ENCODE assay signal across 8 mouse cellular contexts in the genomic region with DNA sequence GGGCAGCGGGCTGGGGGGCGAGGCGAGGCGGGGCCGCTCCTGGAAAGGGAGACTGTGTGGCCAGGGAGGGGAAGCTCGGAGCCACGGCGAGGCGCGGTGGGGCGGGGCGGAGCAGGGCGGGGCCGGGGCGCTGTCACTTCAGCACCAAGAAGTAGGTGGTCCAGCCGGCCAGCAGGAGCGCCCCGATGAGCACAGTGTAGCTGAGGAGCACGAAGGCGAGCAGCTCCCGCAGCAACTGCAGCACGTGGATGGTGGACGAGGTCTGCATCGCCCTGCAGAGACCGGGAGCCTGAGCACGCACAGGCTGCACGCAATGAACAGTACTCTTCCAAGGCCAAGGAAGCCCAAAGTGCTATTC. TPM values are rescaled to one million over a fixed set of nuclear protein-coding genes. Genes with fewer than 3 reads are reported as not detected.
DNase-seq lines count a peak whose midpoint lies in the region; ATAC-seq and TF ChIP-seq lines count a peak whose summit lies in the region.

No protein-coding gene starts in this region.

- ATAC-seq in heart, embryonic 15.5 days (replicated peaks; ENCODE audit: insufficient number of reproducible peaks, insufficient read depth, low FRiP score, low read depth) = peak; percentile 93
- peak; percentile 83 for ATAC-seq in forebrain, postnatal 0 days
- peak; percentile 93 for ATAC-seq in liver, postnatal 0 days

- peaks cover 18% of the 10 kb centered on the region for H3K36me3 ChIP-seq in heart, embryonic 15.5 days
- H3K36me3 ChIP-seq in forebrain, postnatal 0 days (ENCODE audit: insufficient read depth) = peaks cover 21% of the 10 kb centered on the region
- H3K36me3 ChIP-seq in liver, postnatal 0 days (replicated peaks; ENCODE audit: insufficient read depth, low read length) = peaks cover 14% of the 10 kb centered on the region

- 0% methylated on average over 25 of the region's 27 CpGs for WGBS in heart, embryonic 15.5 days
- WGBS in forebrain, postnatal 0 days = 0% methylated on average over 23 of the region's 27 CpGs
- under 1% methylated on average over 25 of the region's 27 CpGs for WGBS in liver, postnatal 0 days (ENCODE audit: insufficient replicate concordance)

- no peak for TF ChIP-seq EP300 in liver, postnatal 0 days (IDR thresholded peaks at IDR 0.05; ENCODE audit: low read depth)

- peak overlapping the region; percentile 95 for H3K4me2 ChIP-seq in heart, embryonic 15.5 days
- peak overlapping the region; percentile 80 for H3K4me2 ChIP-seq in forebrain, postnatal 0 days (ENCODE audit: low read depth)
- peak overlapping the region; percentile 97 for H3K4me2 ChIP-seq in liver, postnatal 0 days (ENCODE audit: low read depth, low read length)

- DNase-seq in heart, postnatal 4 days = no peak
- DNase-seq in MEL-GATA-1-ER (ENCODE audit: extremely low read depth, low read depth) = peak; percentile 38
- DNase-seq in forebrain, postnatal 0 days = no peak
- DNase-seq in liver, postnatal 0 days = no peak
- DNase-seq in cerebellum, adult 11 months = no peak
- no peak for DNase-seq in frontal cortex, postnatal 14 days (ENCODE audit: low spot score in 2 of 2)
- DNase-seq in left cerebral cortex, postnatal 14 days (ENCODE audit: low spot score in 2 of 2) = no peak

- H3K4me1 ChIP-seq in heart, embryonic 15.5 days (replicated peaks) = peaks cover 15% of the 10 kb centered on the region
- peaks cover 12% of the 10 kb centered on the region for H3K4me1 ChIP-seq in forebrain, postnatal 0 days (ENCODE audit: insufficient read depth)
- peaks cover 14% of the 10 kb centered on the region for H3K4me1 ChIP-seq in liver, postnatal 0 days (ENCODE audit: insufficient read depth)

- TF ChIP-seq CTCF in forebrain, postnatal 0 days (IDR thresholded peaks at IDR 0.05; ENCODE audit: low read depth) = peak; percentile 30
- peak; percentile 37 for TF ChIP-seq CTCF in liver, postnatal 0 days (IDR thresholded peaks at IDR 0.05; ENCODE audit: low read depth)

- intact Hi-C loops in left cerebral cortex, postnatal 14 days (cut with DNase I) = loop anchor here (5.0 kb wide), 1 partner anchor 88 kb away; no protein-coding TSS in a partner anchor

- H3K4me3 ChIP-seq in heart, embryonic 15.5 days = peak overlapping the region; percentile 77
- peak overlapping the region; percentile 90 for H3K4me3 ChIP-seq in forebrain, postnatal 0 days (ENCODE audit: low read depth, low read length)
- H3K4me3 ChIP-seq in liver, postnatal 0 days (ENCODE audit: low read depth, low read length) = peak overlapping the region; percentile 83

- no peaks in the 10 kb centered on the region for H3K27me3 ChIP-seq in heart, embryonic 15.5 days
- H3K27me3 ChIP-seq in forebrain, postnatal 0 days (ENCODE audit: insufficient read depth, low read length) = no peaks in the 10 kb centered on the region
- no peaks in the 10 kb centered on the region for H3K27me3 ChIP-seq in liver, postnatal 0 days (ENCODE audit: insufficient read depth, low read length)

- H3K9ac ChIP-seq in heart, embryonic 15.5 days = no peak overlapping the region
- H3K9ac ChIP-seq in forebrain, postnatal 0 days = peak overlapping the region; percentile 63
- H3K9ac ChIP-seq in liver, postnatal 0 days (replicated peaks) = peak overlapping the region; percentile 42; the same call in 1 of the 2 replicates

- H3K9me3 ChIP-seq in heart, embryonic 15.5 days (replicated peaks) = no peaks in the 10 kb centered on the region
- no peaks in the 10 kb centered on the region for H3K9me3 ChIP-seq in forebrain, postnatal 0 days (ENCODE audit: low read length)
- no peaks in the 10 kb centered on the region for H3K9me3 ChIP-seq in liver, postnatal 0 days (ENCODE audit: low read length)

- no peak overlapping the region for H3K27ac ChIP-seq in heart, embryonic 15.5 days
- H3K27ac ChIP-seq in forebrain, postnatal 0 days (ENCODE audit: low read depth, low read length) = peak overlapping the region; percentile 74; the same call in 1 of the 2 replicates
- no peak overlapping the region for H3K27ac ChIP-seq in liver, postnatal 0 days (ENCODE audit: low read depth)

RNA-seq across cellular contexts. Expression of a gene that starts 0.4 kb away (rescaled TPM):
- polyA plus RNA-seq in heart, embryonic 15.5 days (2015; fragmentation: Nextera tagmentation; extraction: Ambion mirVana) = 88.4 and 97.6 TPM in 2 replicates
- total RNA-seq in heart, postnatal 4 days (2021) = 10 to 100 TPM; 51.9 to 58.1 TPM
- total RNA-seq in forebrain, postnatal 0 days (2014; rRNA removed) = 71.6 and 73.2 TPM in 2 replicates
- polyA plus RNA-seq in forebrain, postnatal 0 days (2015; fragmentation: Nextera tagmentation; extraction: Ambion mirVana) = 94.3 and 97.6 TPM in 2 replicates
- 34.1 and 35.2 TPM in 2 replicates for polyA plus RNA-seq in liver, postnatal 0 days (2015; fragmentation: Nextera tagmentation; extraction: Ambion mirVana)
- 10 to 100 TPM; 37.8 TPM for total RNA-seq in left cerebral cortex, postnatal 14 days (2021)

RNA-seq across cellular contexts. Expression of a gene that starts 0.9 kb away (rescaled TPM):
- 0.18 and 2.6 TPM in 2 replicates for polyA plus RNA-seq in heart, embryonic 15.5 days (2015; fragmentation: Nextera tagmentation; extraction: Ambion mirVana)
- total RNA-seq in heart, postnatal 4 days (2021) = under 1 TPM; 0.21 to 0.52 TPM
- 0.69 and 3.7 TPM in 2 replicates for total RNA-seq in forebrain, postnatal 0 days (2014; rRNA removed)
- 4.1 and 4.4 TPM in 2 replicates for polyA plus RNA-seq in forebrain, postnatal 0 days (2015; fragmentation: Nextera tagmentation; extraction: Ambion mirVana)
- polyA plus RNA-seq in liver, postnatal 0 days (2015; fragmentation: Nextera tagmentation; extraction: Ambion mirVana) = not detected in 2 replicates
- total RNA-seq in left cerebral cortex, postnatal 14 days (2021) = 1 to 10 TPM; 7.1 to 7.4 TPM

RNA-seq across cellular contexts. Expression of a gene that starts 14.1 kb away (rescaled TPM):
- 0.23 and 0.36 TPM in 2 replicates for polyA plus RNA-seq in heart, embryonic 15.5 days (2015; fragmentation: Nextera tagmentation; extraction: Ambion mirVana)
- not detected for total RNA-seq in heart, postnatal 4 days (2021)
- total RNA-seq in forebrain, postnatal 0 days (2014; rRNA removed) = 2.2 and 2.5 TPM in 2 replicates
- 1.3 and 1.7 TPM in 2 replicates for polyA plus RNA-seq in forebrain, postnatal 0 days (2015; fragmentation: Nextera tagmentation; extraction: Ambion mirVana)
- not detected in 2 replicates for polyA plus RNA-seq in liver, postnatal 0 days (2015; fragmentation: Nextera tagmentation; extraction: Ambion mirVana)
- under 1 TPM; 0.61 to 0.99 TPM for total RNA-seq in left cerebral cortex, postnatal 14 days (2021)

RNA-seq across cellular contexts. Expression of a gene that starts 35.1 kb away (rescaled TPM):
- polyA plus RNA-seq in heart, embryonic 15.5 days (2015; fragmentation: Nextera tagmentation; extraction: Ambion mirVana) = not detected in 2 replicates
- total RNA-seq in heart, postnatal 4 days (2021) = not detected
- total RNA-seq in forebrain, postnatal 0 days (2014; rRNA removed) = not detected in 2 replicates
- not detected in 2 replicates for polyA plus RNA-seq in forebrain, postnatal 0 days (2015; fragmentation: Nextera tagmentation; extraction: Ambion mirVana)
- polyA plus RNA-seq in liver, postnatal 0 days (2015; fragmentation: Nextera tagmentation; extraction: Ambion mirVana) = not detected in 2 replicates
- total RNA-seq in left cerebral cortex, postnatal 14 days (2021) = not detected

RNA-seq across cellular contexts. Expression of a gene that starts 35.3 kb away (rescaled TPM):
- 0.06 TPM in 2 replicates for polyA plus RNA-seq in heart, embryonic 15.5 days (2015; fragmentation: Nextera tagmentation; extraction: Ambion mirVana)
- not detected for total RNA-seq in heart, postnatal 4 days (2021)
- 0.69 and 1.5 TPM in 2 replicates for total RNA-seq in forebrain, postnatal 0 days (2014; rRNA removed)
- polyA plus RNA-seq in forebrain, postnatal 0 days (2015; fragmentation: Nextera tagmentation; extraction: Ambion mirVana) = 0.62 and 1.3 TPM in 2 replicates
- not detected in 2 replicates for polyA plus RNA-seq in liver, postnatal 0 days (2015; fragmentation: Nextera tagmentation; extraction: Ambion mirVana)
- 1 to 10 TPM; 1.1 to 1.4 TPM for total RNA-seq in left cerebral cortex, postnatal 14 days (2021)
